Mouse (Mus musculus): ENCODE data around the gene Ppp1r12b. TPM values are rescaled to one million over a fixed set of nuclear protein-coding genes. Genes with fewer than 3 reads are reported as not detected.

Gene Ppp1r12b
- 3.2 and 3.4 TPM in 2 replicates for polyA plus RNA-seq (2015; fragmentation: Nextera tagmentation; extraction: Ambion mirVana)

GRCm38 (mm10) chr1:134955637-134956176 lies at the start of gene Ppp1r12b:
TSS of gene Ppp1r12b (minus strand) at chr1:134955942.
- H3K4me2 ChIP-seq (ENCODE audit: low read length): peak within 1 kb of the TSS; percentile 85
- TF ChIP-seq CTCF (IDR thresholded peaks at IDR 0.05; ENCODE audit: low read depth): peak; percentile 38; the same call in 1 of the 2 replicates
- H3K9ac ChIP-seq (ENCODE audit: low read depth, low read length): peak within 1 kb of the TSS; percentile 88
- H3K27me3 ChIP-seq (ENCODE audit: insufficient read depth, low read length): no peaks in the 10 kb centered on the region
- peak; percentile 98 for ATAC-seq (replicated peaks; ENCODE audit: low FRiP score, low read depth)
- peak within 1 kb of the TSS; percentile 79; the same call in 1 of the 2 replicates for H3K27ac ChIP-seq
- WGBS: under 1% methylated on average over 39 of the region's 39 CpGs
- peak within 1 kb of the TSS; percentile 91 for H3K4me3 ChIP-seq (replicated peaks; ENCODE audit: low read depth, low read length)
- no peaks in the 10 kb centered on the region for H3K36me3 ChIP-seq (ENCODE audit: insufficient read depth, low read length)
- H3K9me3 ChIP-seq (replicated peaks; ENCODE audit: low read length): no peaks in the 10 kb centered on the region
- H3K4me1 ChIP-seq (replicated peaks; ENCODE audit: insufficient read depth, low read length): no peaks in the 10 kb centered on the region
- peak; percentile 99 for DNase-seq (ENCODE audit: low spot score)

GRCm38 (mm10) chr1:135003346-135003745 lies 47.6 kb upstream of the Ppp1r12b start:
- H3K9ac ChIP-seq (ENCODE audit: low read depth, low read length): no peak overlapping the region
- H3K36me3 ChIP-seq (ENCODE audit: insufficient read depth, low read length): no peaks in the 10 kb centered on the region
- H3K4me3 ChIP-seq (replicated peaks; ENCODE audit: low read depth, low read length): no peak overlapping the region
- no peak overlapping the region for H3K27ac ChIP-seq
- ATAC-seq (replicated peaks; ENCODE audit: low FRiP score, low read depth) (no peak), DNase-seq (ENCODE audit: low spot score) (no peak)
- no peak overlapping the region for H3K4me2 ChIP-seq (ENCODE audit: low read length)
- no peak for TF ChIP-seq CTCF (IDR thresholded peaks at IDR 0.05; ENCODE audit: low read depth)
- H3K4me1 ChIP-seq (replicated peaks; ENCODE audit: insufficient read depth, low read length): no peaks in the 10 kb centered on the region
- no peaks in the 10 kb centered on the region for H3K9me3 ChIP-seq (replicated peaks; ENCODE audit: low read length)
- 62% methylated on average over 4 of the region's 4 CpGs for WGBS
- H3K27me3 ChIP-seq (ENCODE audit: insufficient read depth, low read length): no peaks in the 10 kb centered on the region

- no peak for ATAC-seq (replicated peaks; ENCODE audit: low FRiP score, low read depth)
- Histone ChIP-seq H3K4me3 (replicated peaks; ENCODE audit: low read depth, low read length) (no peak overlapping the region), H3K9ac (ENCODE audit: low read depth, low read length) (no peak overlapping the region), H3K36me3 (ENCODE audit: insufficient read depth, low read length) (no peaks in the 10 kb centered on the region), H3K9me3 (replicated peaks; ENCODE audit: low read length) (no peaks in the 10 kb centered on the region), H3K27ac (no peak overlapping the region), H3K4me2 (ENCODE audit: low read length) (no peak overlapping the region), H3K27me3 (ENCODE audit: insufficient read depth, low read length) (no peaks in the 10 kb centered on the region), H3K4me1 (replicated peaks; ENCODE audit: insufficient read depth, low read length) (no peaks in the 10 kb centered on the region)
- no peak for TF ChIP-seq CTCF (IDR thresholded peaks at IDR 0.05; ENCODE audit: low read depth)
- no peak for DNase-seq (ENCODE audit: low spot score)
- 65% methylated on average over 9 of the region's 9 CpGs for WGBS
Measured at GRCm38 (mm10) chr1:135000527-135000926, 44.8 kb upstream of the Ppp1r12b start.

- Histone ChIP-seq H3K36me3 (ENCODE audit: insufficient read depth, low read length) (no peaks in the 10 kb centered on the region), H3K4me2 (ENCODE audit: low read length) (no peak overlapping the region), H3K9ac (ENCODE audit: low read depth, low read length) (no peak overlapping the region), H3K9me3 (replicated peaks; ENCODE audit: low read length) (no peaks in the 10 kb centered on the region), H3K4me3 (replicated peaks; ENCODE audit: low read depth, low read length) (no peak overlapping the region), H3K27ac (no peak overlapping the region), H3K27me3 (ENCODE audit: insufficient read depth, low read length) (no peaks in the 10 kb centered on the region), H3K4me1 (replicated peaks; ENCODE audit: insufficient read depth, low read length) (no peaks in the 10 kb centered on the region)
- ATAC-seq (replicated peaks; ENCODE audit: low FRiP score, low read depth): no peak
- 80% methylated on average over 8 of the region's 8 CpGs for WGBS
- no peak for DNase-seq (ENCODE audit: low spot score)
- TF ChIP-seq CTCF (IDR thresholded peaks at IDR 0.05; ENCODE audit: low read depth): no peak
Measured at GRCm38 (mm10) chr1:134998231-134998630, 42.5 kb upstream of the Ppp1r12b start.

GRCm38 (mm10) chr1:134997568-134997967 lies 41.8 kb upstream of the Ppp1r12b start:
- DNase-seq (ENCODE audit: low spot score) (no peak), ATAC-seq (replicated peaks; ENCODE audit: low FRiP score, low read depth) (no peak)
- no peak overlapping the region for H3K4me3 ChIP-seq (replicated peaks; ENCODE audit: low read depth, low read length)
- H3K4me2 ChIP-seq (ENCODE audit: low read length): no peak overlapping the region
- no peak for TF ChIP-seq CTCF (IDR thresholded peaks at IDR 0.05; ENCODE audit: low read depth)
- WGBS: 80% methylated on average over 5 of the region's 5 CpGs
- H3K27me3 ChIP-seq (ENCODE audit: insufficient read depth, low read length): no peaks in the 10 kb centered on the region
- H3K36me3 ChIP-seq (ENCODE audit: insufficient read depth, low read length): no peaks in the 10 kb centered on the region
- no peak overlapping the region for H3K9ac ChIP-seq (ENCODE audit: low read depth, low read length)
- no peak overlapping the region for H3K27ac ChIP-seq
- no peaks in the 10 kb centered on the region for H3K9me3 ChIP-seq (replicated peaks; ENCODE audit: low read length)
- H3K4me1 ChIP-seq (replicated peaks; ENCODE audit: insufficient read depth, low read length): no peaks in the 10 kb centered on the region

GRCm38 (mm10) chr1:134996471-134996870 lies 40.7 kb upstream of the Ppp1r12b start:
- WGBS: 93% methylated on average over 7 of the region's 7 CpGs
- H3K9me3 ChIP-seq (replicated peaks; ENCODE audit: low read length): no peaks in the 10 kb centered on the region
- DNase-seq (ENCODE audit: low spot score): no peak

GRCm38 (mm10) chr1:134995954-134996353 lies 40.2 kb upstream of the Ppp1r12b start:
- DNase-seq (ENCODE audit: low spot score): no peak

More at GRCm38 (mm10) chr1:134996471-134996870, 40.7 kb upstream of the Ppp1r12b start:
- Histone ChIP-seq H3K36me3 (ENCODE audit: insufficient read depth, low read length) (no peaks in the 10 kb centered on the region), H3K4me3 (replicated peaks; ENCODE audit: low read depth, low read length) (no peak overlapping the region), H3K9ac (ENCODE audit: low read depth, low read length) (no peak overlapping the region), H3K27me3 (ENCODE audit: insufficient read depth, low read length) (no peaks in the 10 kb centered on the region), H3K27ac (no peak overlapping the region), H3K4me2 (ENCODE audit: low read length) (no peak overlapping the region), H3K4me1 (replicated peaks; ENCODE audit: insufficient read depth, low read length) (no peaks in the 10 kb centered on the region; the same call in 1 of the 2 replicates)
- no peak for TF ChIP-seq CTCF (IDR thresholded peaks at IDR 0.05; ENCODE audit: low read depth)
- no peak for ATAC-seq (replicated peaks; ENCODE audit: low FRiP score, low read depth)

More at GRCm38 (mm10) chr1:134995954-134996353, 40.2 kb upstream of the Ppp1r12b start:
- Histone ChIP-seq H3K27ac (no peak overlapping the region), H3K4me1 (replicated peaks; ENCODE audit: insufficient read depth, low read length) (no peaks in the 10 kb centered on the region; the same call in 1 of the 2 replicates), H3K9me3 (replicated peaks; ENCODE audit: low read length) (no peaks in the 10 kb centered on the region), H3K4me3 (replicated peaks; ENCODE audit: low read depth, low read length) (no peak overlapping the region), H3K36me3 (ENCODE audit: insufficient read depth, low read length) (no peaks in the 10 kb centered on the region), H3K27me3 (ENCODE audit: insufficient read depth, low read length) (no peaks in the 10 kb centered on the region), H3K9ac (ENCODE audit: low read depth, low read length) (no peak overlapping the region), H3K4me2 (ENCODE audit: low read length) (no peak overlapping the region)
- no peak for ATAC-seq (replicated peaks; ENCODE audit: low FRiP score, low read depth)
- TF ChIP-seq CTCF (IDR thresholded peaks at IDR 0.05; ENCODE audit: low read depth): no peak
- WGBS: 50% methylated on average over 1 of the region's 1 CpGs
